Mouse (Mus musculus) kidney, adult 2 months (tissue): ENCODE measurements at regions not wholly inside any gene's neighbourhood (a gene's known extent, or its start where the extent isn't known, plus 50 kb on each side); places are given as distances from the start of the nearest gene placed in this dataset.

Experiments
- CTCF ChIP-seq: fragments of 200-500 bp; conservative IDR thresholded peaks from 2 replicates; pipeline ENCODE4 v1.5.1; 2011; ENCODE audit warnings: low read depth, mild to moderate bottlenecking, control low read depth, low read length, moderate library complexity, mixed read lengths; ENCODE audit not compliant: insufficient read depth, insufficient read length
- POLR2A ChIP-seq: fragments of 200-500 bp; IDR thresholded peaks from one replicate; pipeline ENCODE4 v1.6.1; 2011; ENCODE audit warnings: low read depth, low read length, control low read depth

DNA sequence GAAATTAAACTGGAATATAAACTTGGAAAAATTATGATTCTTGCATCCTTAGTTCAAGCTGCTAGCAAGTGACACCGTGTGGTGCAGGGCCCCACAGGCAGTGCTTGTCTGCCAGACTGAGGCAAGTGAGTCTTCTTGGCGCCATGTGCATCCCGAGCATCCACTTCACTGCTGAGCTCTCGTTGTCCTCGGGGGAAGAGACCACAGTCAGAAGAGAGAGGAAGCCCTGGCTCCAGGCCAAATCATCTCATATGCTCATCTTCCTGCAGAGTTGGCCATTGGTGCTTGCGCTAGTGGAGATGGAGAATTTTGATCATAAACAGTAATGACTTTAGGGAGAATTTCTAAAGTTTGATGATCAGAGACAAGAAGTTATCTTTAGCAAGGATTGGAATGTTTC is 177.0 kb upstream of the Plpp4 start:
- TF ChIP-seq POLR2A (no peak), CTCF (no peak)
